Mouse (Mus musculus): Measurements from ENCODE around the gene Gramd1b.

DNA sequence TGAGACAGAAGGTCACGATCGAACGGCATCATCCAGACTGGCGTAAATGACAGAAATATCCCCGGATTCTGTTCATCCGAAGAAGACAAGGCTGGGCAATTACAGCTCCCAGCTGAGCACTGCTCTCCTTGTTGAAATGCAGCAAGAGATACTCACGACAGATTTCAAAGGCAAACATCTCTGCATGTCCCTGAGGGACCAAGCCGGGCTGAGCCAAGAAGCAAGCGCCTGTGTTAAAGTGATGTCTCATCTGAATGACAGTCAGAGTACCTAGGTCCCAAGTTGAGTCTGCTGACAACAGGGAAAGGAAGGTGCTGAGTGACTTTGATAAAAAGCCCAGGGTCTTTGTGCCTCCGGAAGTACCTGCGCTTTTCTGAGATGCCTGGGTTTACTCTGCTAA, 157.1 kb downstream of the Gramd1b start:
- no peak for TF ChIP-seq CTCF (IDR thresholded peaks at IDR 0.05)
- no peak for TF ChIP-seq EP300 (IDR thresholded peaks at IDR 0.05)
